Mouse (Mus musculus): ENCODE measurements around the gene Nmur1. TPM values are rescaled to one million over a fixed set of nuclear protein-coding genes. Genes with fewer than 3 reads are reported as not detected.

The Nmur1 gene
- polyA plus RNA-seq, 1 experiment from 2014 or later, result not detected

DNA sequence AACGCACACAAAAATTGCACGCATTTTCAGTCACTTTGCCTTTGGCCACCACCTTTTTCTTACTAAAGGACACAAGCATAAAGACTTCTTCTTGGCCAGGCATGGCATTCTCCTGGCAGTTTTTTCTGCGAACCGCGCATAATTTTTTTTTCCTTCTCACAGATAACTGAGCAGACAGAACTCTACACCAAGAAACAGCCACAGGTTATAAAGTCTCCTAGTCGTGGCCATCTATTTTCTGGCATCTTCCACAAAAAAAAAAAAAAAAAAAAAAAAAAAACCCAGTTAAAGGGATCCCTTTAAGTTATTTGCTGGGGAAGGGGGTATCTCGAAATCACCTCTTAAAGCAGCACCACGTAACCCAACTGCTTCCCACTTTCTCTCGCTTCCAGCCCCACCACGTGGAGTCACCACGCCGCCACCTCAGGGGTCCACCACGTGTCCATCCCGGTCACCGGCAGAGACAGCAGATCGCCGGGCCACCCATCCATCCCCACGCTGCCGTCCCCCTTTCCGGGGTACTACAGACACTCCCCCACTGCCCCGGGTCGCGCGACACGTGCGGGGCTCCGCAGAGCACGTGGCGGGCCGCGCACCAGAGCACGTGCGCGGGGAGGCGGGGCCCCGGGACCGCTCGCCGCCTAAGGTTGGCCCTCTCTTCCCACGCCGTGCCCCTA is 67.7 kb downstream of the Nmur1 start:
- Histone ChIP-seq H3K27me3 (ENCODE audit: insufficient read depth, low read length) (no peaks in the 10 kb centered on the region), H3K4me1 (ENCODE audit: insufficient read depth) (peaks cover 14% of the 10 kb centered on the region), H3K9ac (replicated peaks) (peak overlapping the region; percentile 92), H3K36me3 (replicated peaks; ENCODE audit: insufficient read depth, low read length) (peaks cover 44% of the 10 kb centered on the region), H3K4me3 (ENCODE audit: low read depth, low read length) (peak overlapping the region; percentile 94), H3K4me2 (ENCODE audit: low read depth, low read length) (peak overlapping the region; percentile 99), H3K9me3 (ENCODE audit: low read length) (no peaks in the 10 kb centered on the region), H3K27ac (ENCODE audit: low read depth) (peak overlapping the region; percentile 100)
- TF ChIP-seq EP300 (IDR thresholded peaks at IDR 0.05; ENCODE audit: low read depth), result no peak
- TF ChIP-seq CTCF (IDR thresholded peaks at IDR 0.05; ENCODE audit: low read depth), result no peak
- no peak for DNase-seq
- WGBS (ENCODE audit: insufficient replicate concordance), result under 1% methylated on average over 41 of the region's 41 CpGs
- ATAC-seq, result no peak; the same call in 1 of the 2 replicates

DNA sequence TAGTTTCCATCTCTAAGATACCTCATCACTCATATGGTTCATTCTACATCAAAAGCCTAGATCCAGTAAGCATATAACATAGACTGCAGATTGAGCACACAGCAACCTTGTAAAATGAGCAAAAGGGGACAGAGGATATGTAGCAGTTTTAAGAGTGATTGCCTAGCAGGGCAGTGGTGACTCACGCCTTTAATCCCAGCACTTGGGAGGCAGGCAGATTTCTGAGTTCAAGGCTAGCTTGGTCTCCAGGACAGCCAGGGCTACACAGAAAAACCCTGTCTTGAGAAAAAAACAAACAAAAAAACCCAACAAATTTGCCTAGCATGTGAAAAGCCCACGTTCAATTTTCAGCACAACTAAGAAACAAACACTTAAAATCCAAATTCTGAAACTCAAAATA is 71.8 kb downstream of the Nmur1 start:
- DNase-seq, result no peak
- peaks cover 83% of the 10 kb centered on the region for H3K36me3 ChIP-seq (replicated peaks; ENCODE audit: insufficient read depth, low read length)
- H3K4me1 ChIP-seq (ENCODE audit: insufficient read depth), result peaks cover 6% of the 10 kb centered on the region
- TF ChIP-seq EP300 (IDR thresholded peaks at IDR 0.05; ENCODE audit: low read depth) (no peak), CTCF (IDR thresholded peaks at IDR 0.05; ENCODE audit: low read depth) (no peak)
- WGBS (ENCODE audit: insufficient replicate concordance), result 72% methylated on average over 2 of the region's 2 CpGs
- H3K27ac ChIP-seq (ENCODE audit: low read depth), result no peak overlapping the region
- no peak overlapping the region for H3K4me2 ChIP-seq (ENCODE audit: low read depth, low read length)
- H3K4me3 ChIP-seq (ENCODE audit: low read depth, low read length), result no peak overlapping the region
- no peaks in the 10 kb centered on the region for H3K27me3 ChIP-seq (ENCODE audit: insufficient read depth, low read length)
- no peak for ATAC-seq
- no peaks in the 10 kb centered on the region for H3K9me3 ChIP-seq (ENCODE audit: low read length)
- H3K9ac ChIP-seq (replicated peaks), result no peak overlapping the region

DNA sequence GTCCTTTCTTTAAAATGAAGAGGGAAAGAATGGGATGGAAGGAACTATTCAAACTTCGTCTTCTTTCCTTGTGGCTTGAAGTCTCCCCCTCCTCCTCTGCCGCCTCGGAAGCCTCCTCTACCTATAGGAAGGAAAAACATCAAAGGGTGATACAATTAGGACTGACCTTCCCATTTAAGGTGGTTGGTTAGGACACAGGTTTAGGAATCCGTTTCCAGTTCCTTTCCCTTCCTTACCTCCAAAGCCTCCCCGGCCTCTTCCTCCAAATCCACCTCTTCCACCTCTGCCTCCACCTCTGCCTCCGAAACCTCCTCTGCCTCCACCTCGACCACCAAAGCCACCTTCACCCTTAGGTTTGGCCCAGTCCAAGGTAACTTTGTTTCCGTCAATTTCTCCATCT is 75.5 kb downstream of the Nmur1 start:
- DNase-seq (no peak), ATAC-seq (no peak)
- Histone ChIP-seq H3K36me3 (replicated peaks; ENCODE audit: insufficient read depth, low read length) (peaks cover 77% of the 10 kb centered on the region), H3K4me3 (ENCODE audit: low read depth, low read length) (no peak overlapping the region), H3K27ac (ENCODE audit: low read depth) (no peak overlapping the region), H3K4me2 (ENCODE audit: low read depth, low read length) (no peak overlapping the region), H3K9ac (replicated peaks) (no peak overlapping the region), H3K27me3 (ENCODE audit: insufficient read depth, low read length) (no peaks in the 10 kb centered on the region), H3K4me1 (ENCODE audit: insufficient read depth) (no peaks in the 10 kb centered on the region), H3K9me3 (ENCODE audit: low read length) (no peaks in the 10 kb centered on the region)
- 83% methylated on average over 8 of the region's 8 CpGs for WGBS (ENCODE audit: insufficient replicate concordance)
- no peak for TF ChIP-seq CTCF (IDR thresholded peaks at IDR 0.05; ENCODE audit: low read depth)
- TF ChIP-seq EP300 (IDR thresholded peaks at IDR 0.05; ENCODE audit: low read depth), result no peak

DNA sequence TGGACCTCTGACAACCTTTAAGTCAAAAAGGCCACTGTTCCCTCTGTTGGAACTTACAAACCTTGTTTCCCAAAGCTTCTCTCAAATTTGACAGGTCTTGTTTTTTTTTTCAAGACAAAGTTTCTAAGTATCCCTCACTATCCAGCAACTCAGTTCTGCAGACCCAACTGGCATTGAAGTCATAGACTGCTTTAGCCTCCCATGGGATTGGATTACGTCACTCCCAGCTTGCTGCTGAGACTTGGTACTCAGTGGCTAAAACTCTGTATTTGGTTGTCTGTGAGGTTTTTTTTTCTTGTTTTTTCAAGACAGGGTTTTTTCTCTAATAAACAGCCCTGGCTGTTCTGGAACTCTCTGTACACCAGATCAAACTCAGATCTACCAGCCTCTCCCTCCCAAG is 76.3 kb downstream of the Nmur1 start:
- no peak overlapping the region for H3K4me3 ChIP-seq (ENCODE audit: low read depth, low read length)
- no peak for DNase-seq
- TF ChIP-seq CTCF (IDR thresholded peaks at IDR 0.05; ENCODE audit: low read depth) (no peak), EP300 (IDR thresholded peaks at IDR 0.05; ENCODE audit: low read depth) (no peak)
- peaks cover 69% of the 10 kb centered on the region for H3K36me3 ChIP-seq (replicated peaks; ENCODE audit: insufficient read depth, low read length)
- whole genome bisulfite sequencing (ENCODE audit: insufficient replicate concordance), result 86% methylated on average over 1 of the region's 1 CpGs
- no peaks in the 10 kb centered on the region; the same call in 1 of the 2 replicates for H3K4me1 ChIP-seq (ENCODE audit: insufficient read depth)
- H3K27ac ChIP-seq (ENCODE audit: low read depth), result no peak overlapping the region
- H3K9me3 ChIP-seq (ENCODE audit: low read length), result no peaks in the 10 kb centered on the region
- no peak overlapping the region for H3K9ac ChIP-seq (replicated peaks)
- ATAC-seq, result no peak
- H3K4me2 ChIP-seq (ENCODE audit: low read depth, low read length), result no peak overlapping the region
- no peaks in the 10 kb centered on the region for H3K27me3 ChIP-seq (ENCODE audit: insufficient read depth, low read length)

DNA sequence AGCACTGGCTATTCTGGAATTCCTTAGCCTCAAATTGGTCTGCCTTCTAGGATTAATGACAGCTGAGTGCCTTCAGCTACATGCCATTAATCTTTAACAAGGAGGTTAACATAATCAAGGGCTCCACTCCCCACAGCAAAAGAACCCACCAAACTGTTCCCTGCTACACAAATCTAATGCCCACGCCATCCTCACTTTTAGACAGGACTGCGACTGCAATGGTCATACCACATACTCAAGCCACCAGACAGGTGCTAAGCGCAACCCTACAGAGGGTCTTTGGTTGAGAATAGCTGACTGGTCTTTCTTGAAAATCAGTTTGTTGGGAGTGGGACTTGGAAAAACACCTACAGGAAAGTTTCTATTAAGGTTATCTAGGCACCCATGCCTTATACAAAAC is 76.8 kb downstream of the Nmur1 start:
- Histone ChIP-seq H3K9ac (replicated peaks) (no peak overlapping the region), H3K9me3 (ENCODE audit: low read length) (no peaks in the 10 kb centered on the region), H3K27ac (ENCODE audit: low read depth) (no peak overlapping the region), H3K4me2 (ENCODE audit: low read depth, low read length) (no peak overlapping the region), H3K4me1 (ENCODE audit: insufficient read depth) (no peaks in the 10 kb centered on the region; the same call in 1 of the 2 replicates), H3K4me3 (ENCODE audit: low read depth, low read length) (no peak overlapping the region), H3K36me3 (replicated peaks; ENCODE audit: insufficient read depth, low read length) (peaks cover 64% of the 10 kb centered on the region), H3K27me3 (ENCODE audit: insufficient read depth, low read length) (no peaks in the 10 kb centered on the region)
- DNase-seq, result no peak
- ATAC-seq, result no peak
- TF ChIP-seq CTCF (IDR thresholded peaks at IDR 0.05; ENCODE audit: low read depth), result no peak
- TF ChIP-seq EP300 (IDR thresholded peaks at IDR 0.05; ENCODE audit: low read depth), result no peak
- 87% methylated on average over 3 of the region's 3 CpGs for WGBS (ENCODE audit: insufficient replicate concordance)

DNA sequence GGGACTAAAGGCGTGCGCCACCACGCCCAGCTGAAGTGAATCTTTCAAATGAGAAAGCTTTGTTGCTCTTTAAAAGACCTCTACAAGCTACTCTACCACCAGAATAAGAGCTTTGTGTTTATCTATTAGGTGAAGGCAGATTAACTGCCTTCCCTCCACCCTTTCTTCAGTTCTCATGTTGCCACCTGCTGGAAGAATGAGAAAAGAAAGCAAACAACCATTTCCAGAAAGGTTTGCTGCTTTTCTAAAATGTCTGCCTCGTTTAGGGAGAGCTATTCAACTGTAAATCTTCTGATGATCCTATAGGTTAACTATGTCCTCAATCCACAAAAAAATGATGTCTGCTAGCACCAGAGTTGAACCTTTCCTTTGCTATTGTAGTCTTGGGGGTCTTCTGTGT is 77.2 kb downstream of the Nmur1 start:
- Histone ChIP-seq H3K9ac (replicated peaks) (no peak overlapping the region), H3K4me1 (ENCODE audit: insufficient read depth) (peaks cover 1% of the 10 kb centered on the region; the same call in 1 of the 2 replicates), H3K27me3 (ENCODE audit: insufficient read depth, low read length) (no peaks in the 10 kb centered on the region), H3K9me3 (ENCODE audit: low read length) (no peaks in the 10 kb centered on the region), H3K27ac (ENCODE audit: low read depth) (no peak overlapping the region), H3K4me3 (ENCODE audit: low read depth, low read length) (no peak overlapping the region), H3K4me2 (ENCODE audit: low read depth, low read length) (no peak overlapping the region), H3K36me3 (replicated peaks; ENCODE audit: insufficient read depth, low read length) (peaks cover 60% of the 10 kb centered on the region)
- DNase-seq (no peak), ATAC-seq (no peak)
- TF ChIP-seq EP300 (IDR thresholded peaks at IDR 0.05; ENCODE audit: low read depth) (no peak), CTCF (IDR thresholded peaks at IDR 0.05; ENCODE audit: low read depth) (0 out of 2 replicates have a peak, but pooled peaks have one; percentile 24)
- 81% methylated on average over 4 of the region's 4 CpGs for WGBS (ENCODE audit: insufficient replicate concordance)
